Mouse (Mus musculus): ENCODE data around the gene Cebpe.

DNA sequence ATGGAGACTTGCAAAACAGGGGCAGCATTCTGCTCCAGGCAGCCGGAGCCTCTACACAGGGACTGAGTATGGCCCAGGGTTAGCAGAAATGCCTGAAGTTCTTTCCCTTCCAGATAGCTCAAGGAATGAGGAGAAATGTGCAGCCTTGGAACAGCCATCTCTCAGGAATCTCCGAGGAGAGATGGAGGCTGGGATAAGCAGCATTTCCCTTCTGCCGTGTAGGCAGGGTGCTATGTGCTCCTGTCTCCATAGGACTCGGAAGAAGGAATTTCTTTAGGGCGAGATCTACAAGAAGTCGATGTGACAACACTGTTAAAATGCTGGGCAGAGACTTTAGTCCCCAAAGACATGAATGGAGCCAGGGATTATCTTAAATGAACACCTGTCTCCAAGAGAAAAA, 41.0 kb upstream of the Cebpe start:
- TF ChIP-seq POLR2A (IDR thresholded peaks at IDR 0.05; ENCODE audit: low read depth, low read length), result no peak
- no peak for TF ChIP-seq CTCF (IDR thresholded peaks at IDR 0.05; ENCODE audit: borderline replicate concordance, insufficient read depth, low read length)

All from embryonic fibroblast, embryonic 13.5 days (primary cell).